Mouse (Mus musculus): ENCODE measurements around the gene Zbp1.

The Zbp1 gene

GRCm38 (mm10) chr2:173218416-173219141 lies at the start of gene Zbp1:
Gene Zbp1, minus strand, starts transcription at chr2:173218923.
- peak; percentile 33 to 50 for DNase-seq

- DNase-seq = no peak
Observed at GRCm38 (mm10) chr2:173267562-173267961, 48.8 kb upstream of the Zbp1 start.

GRCm38 (mm10) chr2:173266349-173267112 lies 47.8 kb upstream of the Zbp1 start:
- DNase-seq = no peak

- no peak for DNase-seq
Observed at GRCm38 (mm10) chr2:173265468-173266265, 46.9 kb upstream of the Zbp1 start.

GRCm38 (mm10) chr2:173264467-173265128 lies 45.9 kb upstream of the Zbp1 start:
- DNase-seq = peak; percentile 21 to 30

GRCm38 (mm10) chr2:173263636-173264330 lies 45.1 kb upstream of the Zbp1 start:
- DNase-seq = peak in 1 of 2 experiments; percentile 21

- DNase-seq = no peak
Observed at GRCm38 (mm10) chr2:173261497-173261896, 42.8 kb upstream of the Zbp1 start.

GRCm38 (mm10) chr2:173258459-173259091 lies 39.9 kb upstream of the Zbp1 start:
- no peak for DNase-seq

GRCm38 (mm10) chr2:173257610-173258009 lies 38.9 kb upstream of the Zbp1 start:
- no peak for DNase-seq

GRCm38 (mm10) chr2:173256552-173256949 lies 37.8 kb upstream of the Zbp1 start:
- DNase-seq = no peak

GRCm38 (mm10) chr2:173255810-173256551 lies 37.3 kb upstream of the Zbp1 start:
- DNase-seq = no peak

- no peak for DNase-seq
Observed at GRCm38 (mm10) chr2:173253761-173254662, 35.3 kb upstream of the Zbp1 start.

GRCm38 (mm10) chr2:173251675-173252074 lies 33.0 kb upstream of the Zbp1 start:
- no peak for DNase-seq

GRCm38 (mm10) chr2:173251133-173251532 lies 32.4 kb upstream of the Zbp1 start:
- no peak for DNase-seq

- DNase-seq = no peak
Observed at GRCm38 (mm10) chr2:173250411-173250810, 31.7 kb upstream of the Zbp1 start.

GRCm38 (mm10) chr2:173249965-173250364 lies 31.2 kb upstream of the Zbp1 start:
- no peak for DNase-seq

- DNase-seq = no peak
Observed at GRCm38 (mm10) chr2:173249386-173249785, 30.7 kb upstream of the Zbp1 start.

- no peak for DNase-seq
Observed at GRCm38 (mm10) chr2:173248822-173249221, 30.1 kb upstream of the Zbp1 start.

- no peak for DNase-seq
Observed at GRCm38 (mm10) chr2:173247911-173248310, 29.2 kb upstream of the Zbp1 start.

- no peak for DNase-seq
Observed at GRCm38 (mm10) chr2:173247197-173247596, 28.5 kb upstream of the Zbp1 start.

Measured in spleen, adult 18-20 months (tissue).